Mouse (Mus musculus): ENCODE measurements around the gene Babam1.

The Babam1 gene

GRCm38 (mm10) chr8:71381421-71381970 is 15.2 kb upstream of the Babam1 start, which contains the start of gene Nr2f6:
TSS of gene Nr2f6 (minus strand) at chr8:71381960.
- DNase-seq (ENCODE audit: low spot score in 2 of 2) = no peak

- DNase-seq (ENCODE audit: low spot score in 2 of 2) = peak in 1 of 2 experiments; percentile 51
Observed at GRCm38 (mm10) chr8:71381971-71382961, 14.4 kb upstream of the Babam1 start.

DNA sequence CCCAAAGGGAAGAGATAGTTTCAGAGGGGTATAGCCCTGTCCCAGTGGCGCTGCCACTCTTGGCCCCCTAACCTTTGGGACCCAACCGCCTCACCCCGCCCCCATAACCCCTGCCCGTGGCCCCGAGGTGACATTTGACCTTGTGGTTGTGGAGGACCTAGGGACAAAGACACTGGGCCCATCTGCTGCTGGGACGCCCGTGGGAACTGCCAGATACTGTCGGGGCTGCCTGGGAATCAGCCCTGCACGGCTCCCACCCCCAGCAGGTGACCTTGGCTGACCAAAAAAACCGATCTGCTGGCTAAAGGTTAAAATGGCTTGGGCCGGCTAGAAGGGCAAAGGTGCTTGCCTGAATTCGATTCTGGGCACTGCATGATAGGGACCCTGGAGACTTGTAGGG is 13.3 kb upstream of the Babam1 start:
- no peak for DNase-seq (ENCODE audit: low spot score in 2 of 2)

GRCm38 (mm10) chr8:71383860-71384259 is 12.8 kb upstream of the Babam1 start:
- no peak for DNase-seq (ENCODE audit: low spot score in 2 of 2)

DNA sequence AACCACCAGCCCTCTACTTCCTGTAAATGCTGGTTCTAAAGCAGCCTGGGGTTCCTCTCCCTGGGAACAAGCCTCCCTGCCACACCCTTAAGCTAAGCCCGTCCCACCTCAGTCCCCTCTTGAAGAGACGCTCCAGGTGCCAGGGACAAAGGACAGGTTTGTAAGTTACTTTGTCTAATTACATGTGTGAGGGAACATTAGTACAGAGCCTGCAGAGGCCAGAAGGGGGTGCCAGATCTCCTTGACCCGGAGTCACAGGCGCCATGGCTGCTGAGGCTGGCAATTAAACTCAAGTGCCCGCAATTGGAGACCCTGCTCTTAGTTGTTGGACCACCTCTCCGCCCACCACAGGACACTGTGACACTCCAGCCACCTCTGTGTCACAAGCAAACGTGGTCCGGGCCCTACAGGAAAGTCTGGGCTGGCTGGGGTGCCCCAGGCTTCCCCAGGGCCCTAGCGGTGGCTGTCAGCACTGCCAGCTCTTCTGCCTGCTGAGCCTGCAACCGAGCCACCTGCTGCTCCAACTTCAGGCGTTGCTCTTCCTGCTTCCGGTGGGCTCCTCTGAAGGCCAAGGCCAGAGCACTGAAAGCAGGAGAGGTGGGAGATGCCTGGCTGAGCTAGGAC is 11.3 kb upstream of the Babam1 start:
- no peak for DNase-seq (ENCODE audit: low spot score in 2 of 2)

- DNase-seq (ENCODE audit: low spot score in 2 of 2) = no peak
Observed at GRCm38 (mm10) chr8:71388267-71388666, 8.4 kb upstream of the Babam1 start.

GRCm38 (mm10) chr8:71391696-71392095 is 5.0 kb upstream of the Babam1 start:
- DNase-seq (ENCODE audit: low spot score in 2 of 2) = no peak

GRCm38 (mm10) chr8:71392391-71392790 is 4.3 kb upstream of the Babam1 start:
- DNase-seq (ENCODE audit: low spot score in 2 of 2) = peak in 1 of 2 experiments; percentile 0

DNA sequence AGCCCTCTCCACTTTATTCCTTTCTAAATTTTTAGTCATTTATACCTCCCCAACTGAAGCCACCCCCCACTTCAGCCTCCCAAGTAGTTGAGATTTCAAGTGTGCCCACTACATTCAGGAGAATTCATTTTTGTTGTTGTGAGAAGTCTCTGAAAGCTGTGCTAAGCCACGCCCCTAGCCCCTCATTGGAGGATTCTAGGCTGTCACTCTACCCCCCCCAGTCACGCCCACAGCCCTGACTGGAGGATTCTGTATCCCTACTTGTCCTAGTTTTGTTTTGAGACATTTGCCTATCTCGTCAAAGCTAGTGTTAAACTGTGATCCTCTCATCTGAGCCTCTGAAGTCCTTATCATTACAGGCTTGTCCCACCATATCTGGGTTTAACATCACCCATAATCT is 3.8 kb upstream of the Babam1 start:
- peak; percentile 1 to 2 for DNase-seq (ENCODE audit: low spot score in 2 of 2)

DNA sequence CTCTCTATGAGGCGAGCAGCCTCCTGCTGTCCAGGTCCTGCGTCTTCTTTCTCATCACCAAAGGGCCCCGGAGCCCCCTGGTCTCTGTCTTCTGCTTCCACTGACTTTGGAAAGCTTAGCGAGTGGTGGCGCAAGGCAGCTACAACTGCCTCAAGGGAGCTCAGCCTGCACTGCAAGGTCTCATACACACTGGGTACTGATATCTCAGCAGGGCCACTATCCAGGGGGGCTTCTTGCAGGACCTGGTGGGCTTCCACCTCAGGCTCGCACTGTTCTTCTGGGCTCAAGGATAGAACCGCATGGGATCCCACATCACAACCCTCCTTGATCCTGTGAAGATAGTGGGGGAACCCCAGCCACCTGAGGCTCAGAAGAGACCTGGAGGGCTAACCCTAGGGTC is 2.2 kb upstream of the Babam1 start:
- peak in 1 of 2 experiments; percentile 4 for DNase-seq (ENCODE audit: low spot score in 2 of 2)

GRCm38 (mm10) chr8:71395071-71395470 is 1.6 kb upstream of the Babam1 start:
- DNase-seq (ENCODE audit: low spot score in 2 of 2) = peak in 1 of 2 experiments; percentile 3

DNA sequence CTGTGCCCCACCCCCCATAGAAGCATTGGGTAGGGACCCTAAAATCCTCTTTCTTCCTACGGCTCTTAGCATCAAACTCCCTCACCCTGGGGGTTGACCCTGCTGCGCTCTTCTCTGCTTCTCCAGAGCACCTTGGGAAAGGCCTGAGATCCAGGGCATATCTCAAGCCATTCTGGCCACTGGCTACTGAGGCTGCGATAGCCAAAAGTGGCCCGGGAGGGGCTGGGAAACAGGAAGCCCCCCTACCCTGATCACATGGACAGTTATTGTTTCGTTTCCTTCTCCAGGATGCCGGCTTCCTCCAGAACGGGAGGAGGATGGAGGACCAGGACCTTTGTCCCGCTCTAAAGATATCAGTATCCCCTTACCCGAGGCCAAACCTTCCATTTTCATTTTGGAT is 1.0 kb upstream of the Babam1 start, which contains the start of gene Ushbp1:
Ushbp1 (minus strand) TSS at position 174 of the 400 bp plus-strand sequence.
- peak in 1 of 2 experiments; percentile 3 for DNase-seq (ENCODE audit: low spot score in 2 of 2)

- no peak for DNase-seq (ENCODE audit: low spot score in 2 of 2)
Observed at GRCm38 (mm10) chr8:71397701-71398100, 1.0 kb downstream of the Babam1 start.

- no peak for DNase-seq (ENCODE audit: low spot score in 2 of 2)
Observed at GRCm38 (mm10) chr8:71400826-71401225, 4.2 kb downstream of the Babam1 start.

DNA sequence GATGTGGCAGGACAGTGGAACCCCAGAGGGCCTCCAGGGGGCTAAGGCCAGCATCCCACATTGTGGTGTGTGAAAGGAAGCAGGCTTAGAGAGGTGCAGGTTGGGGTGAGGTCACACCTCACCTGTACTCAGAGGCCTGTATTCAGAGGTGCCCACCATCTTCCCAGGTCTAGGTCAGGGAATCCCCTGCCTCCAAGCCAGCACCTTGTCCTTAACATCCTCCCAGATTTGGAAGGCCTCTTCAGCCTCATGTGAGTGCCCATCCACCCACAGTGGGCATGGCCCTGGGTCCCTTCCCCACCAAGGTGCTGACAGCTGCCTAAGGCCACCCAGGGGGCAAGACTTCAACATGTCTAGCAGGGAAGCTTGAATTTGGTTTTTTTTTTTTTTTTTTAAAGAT is 4.8 kb downstream of the Babam1 start:
- no peak for DNase-seq (ENCODE audit: low spot score in 2 of 2)

DNA sequence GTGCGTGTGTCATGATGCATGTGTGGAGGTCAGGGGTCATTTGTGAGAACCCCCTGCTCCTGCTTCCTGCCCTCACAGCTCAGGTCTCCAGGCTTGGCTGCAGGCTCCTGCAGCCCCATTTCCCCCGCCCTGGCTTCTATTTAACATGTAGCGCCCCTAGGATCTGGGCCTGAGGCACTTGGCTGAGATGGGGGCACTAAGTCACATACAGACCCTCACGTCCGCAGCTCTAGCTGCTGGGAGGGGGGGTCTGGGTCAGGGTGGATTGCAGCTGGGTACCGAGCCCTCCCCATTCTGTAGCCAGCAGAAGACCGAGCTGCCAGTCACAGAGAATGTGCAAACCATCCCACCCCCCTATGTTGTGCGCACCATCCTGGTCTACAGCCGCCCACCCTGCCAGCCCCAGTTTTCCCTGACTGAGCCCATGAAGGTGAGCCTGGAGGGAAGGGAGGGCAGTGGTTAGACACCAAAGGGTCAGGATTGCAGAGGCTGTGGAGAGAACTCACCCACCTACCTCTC is 5.8 kb downstream of the Babam1 start:
- DNase-seq (ENCODE audit: low spot score in 2 of 2) = no peak

GRCm38 (mm10) chr8:71403107-71403885 is 6.6 kb downstream of the Babam1 start:
- DNase-seq (ENCODE audit: low spot score in 2 of 2) = no peak

- no peak for DNase-seq (ENCODE audit: low spot score in 2 of 2)
Observed at GRCm38 (mm10) chr8:71404011-71404410, 7.3 kb downstream of the Babam1 start.

- DNase-seq (ENCODE audit: low spot score in 2 of 2) = no peak
Observed at GRCm38 (mm10) chr8:71404951-71405351, 8.3 kb downstream of the Babam1 start.

DNA sequence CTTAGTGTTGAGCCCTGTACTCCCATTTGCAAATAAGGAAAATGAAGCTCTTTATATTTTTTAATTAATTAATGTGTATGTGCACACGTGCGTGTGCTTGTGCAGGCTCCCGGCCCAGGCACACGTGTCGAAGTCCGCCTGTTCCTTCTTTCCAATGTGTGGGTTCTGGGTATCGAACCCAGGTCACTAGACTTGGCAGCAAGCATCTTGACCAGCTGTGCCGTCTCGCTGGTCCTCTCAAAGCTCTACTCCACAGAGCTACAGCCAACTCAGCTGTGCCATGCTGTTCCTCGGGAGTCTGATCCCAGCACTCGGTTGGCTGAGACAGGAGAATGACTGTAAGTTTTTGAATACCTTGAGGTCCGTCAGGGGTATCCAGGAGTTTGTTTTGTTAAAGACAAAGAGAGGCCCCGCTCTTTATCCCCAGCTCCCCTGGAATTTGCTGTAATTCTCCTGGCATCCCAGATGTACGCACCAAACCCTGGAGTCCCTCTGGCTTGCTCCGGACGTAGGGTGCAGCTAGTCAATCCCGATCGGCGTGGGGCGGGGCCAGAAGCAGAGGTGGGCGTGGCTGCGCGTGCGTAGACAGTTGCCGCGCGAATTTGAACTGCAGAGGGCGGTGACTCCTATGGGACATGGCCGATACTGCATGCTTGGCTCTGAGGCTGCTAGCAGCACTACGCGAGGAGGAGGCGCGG is 8.9 kb downstream of the Babam1 start, which contains the start of gene Ankle1:
Ankle1 (plus strand) TSS at position 610 of the 698 bp plus-strand sequence.
- peak; percentile 93 to 94 for DNase-seq (ENCODE audit: low spot score in 2 of 2)

Measured in frontal cortex, postnatal 25 days (tissue).